Mouse (Mus musculus): ENCODE data around the gene Atxn1. TPM values are rescaled to one million over a fixed set of nuclear protein-coding genes. Genes with fewer than 3 reads are reported as not detected.

Gene Atxn1
- total and polyA plus RNA-seq, 2 experiments from 2014 or later = 12.0 to 31.4 TPM

GRCm38 (mm10) chr13:45530754-45531153, 434.1 kb downstream of the Atxn1 start:
- no peak overlapping the region for H3K9ac ChIP-seq (replicated peaks; ENCODE audit: low read length, poor library complexity, severe bottlenecking)
- no peaks in the 10 kb centered on the region for H3K36me3 ChIP-seq (ENCODE audit: insufficient read depth, low read length)
- no peaks in the 10 kb centered on the region for H3K9me3 ChIP-seq (ENCODE audit: low read length)
- ATAC-seq (ENCODE audit: low FRiP score) (no peak), DNase-seq (ENCODE audit: low spot score) (no peak)
- H3K4me1 ChIP-seq (ENCODE audit: insufficient read depth, low read length) = no peaks in the 10 kb centered on the region
- H3K4me2 ChIP-seq (ENCODE audit: low read depth, low read length, poor library complexity, severe bottlenecking) = no peak overlapping the region
- 29% methylated on average over 6 of the region's 6 CpGs for WGBS
- no peaks in the 10 kb centered on the region for H3K27me3 ChIP-seq (ENCODE audit: insufficient read depth, low read length)
- no peak overlapping the region for H3K4me3 ChIP-seq (ENCODE audit: low read depth, low read length)
- H3K27ac ChIP-seq (ENCODE audit: low read depth, low read length) = no peak overlapping the region
- TF ChIP-seq CTCF (IDR thresholded peaks at IDR 0.05) = no peak

GRCm38 (mm10) chr13:45528787-45529186, 436.0 kb downstream of the Atxn1 start:
- no peak overlapping the region for H3K4me2 ChIP-seq (ENCODE audit: low read depth, low read length, poor library complexity, severe bottlenecking)
- WGBS = 73% methylated on average over 4 of the region's 4 CpGs
- H3K9ac ChIP-seq (replicated peaks; ENCODE audit: low read length, poor library complexity, severe bottlenecking) = no peak overlapping the region
- no peak for ATAC-seq (ENCODE audit: low FRiP score)
- peak; percentile 30 for DNase-seq (ENCODE audit: low spot score)
- H3K9me3 ChIP-seq (ENCODE audit: low read length) = no peaks in the 10 kb centered on the region
- H3K4me1 ChIP-seq (ENCODE audit: insufficient read depth, low read length) = no peaks in the 10 kb centered on the region
- no peak for TF ChIP-seq CTCF (IDR thresholded peaks at IDR 0.05)
- no peaks in the 10 kb centered on the region for H3K27me3 ChIP-seq (ENCODE audit: insufficient read depth, low read length)
- H3K27ac ChIP-seq (ENCODE audit: low read depth, low read length) = no peak overlapping the region
- H3K36me3 ChIP-seq (ENCODE audit: insufficient read depth, low read length) = no peaks in the 10 kb centered on the region
- H3K4me3 ChIP-seq (ENCODE audit: low read depth, low read length) = no peak overlapping the region

- no peaks in the 10 kb centered on the region for H3K36me3 ChIP-seq (ENCODE audit: insufficient read depth, low read length)
- no peak for TF ChIP-seq CTCF (IDR thresholded peaks at IDR 0.05)
- DNase-seq (ENCODE audit: low spot score) (no peak), ATAC-seq (ENCODE audit: low FRiP score) (no peak)
- H3K27ac ChIP-seq (ENCODE audit: low read depth, low read length) = no peak overlapping the region
- H3K27me3 ChIP-seq (ENCODE audit: insufficient read depth, low read length) = no peaks in the 10 kb centered on the region
- WGBS = 91% methylated on average over 11 of the region's 11 CpGs
- H3K4me3 ChIP-seq (ENCODE audit: low read depth, low read length) = no peak overlapping the region
- H3K9ac ChIP-seq (replicated peaks; ENCODE audit: low read length, poor library complexity, severe bottlenecking) = no peak overlapping the region
- no peak overlapping the region for H3K4me2 ChIP-seq (ENCODE audit: low read depth, low read length, poor library complexity, severe bottlenecking)
- no peaks in the 10 kb centered on the region for H3K9me3 ChIP-seq (ENCODE audit: low read length)
- no peaks in the 10 kb centered on the region for H3K4me1 ChIP-seq (ENCODE audit: insufficient read depth, low read length)
Observed at GRCm38 (mm10) chr13:45527232-45527964, 437.4 kb downstream of the Atxn1 start.

GRCm38 (mm10) chr13:45526230-45526629, 438.6 kb downstream of the Atxn1 start:
- ATAC-seq (ENCODE audit: low FRiP score) (no peak), DNase-seq (ENCODE audit: low spot score) (peak; percentile 73)
- Histone ChIP-seq H3K4me1 (ENCODE audit: insufficient read depth, low read length) (no peaks in the 10 kb centered on the region), H3K27ac (ENCODE audit: low read depth, low read length) (peak overlapping the region; percentile 39; the same call in 1 of the 2 replicates), H3K36me3 (ENCODE audit: insufficient read depth, low read length) (no peaks in the 10 kb centered on the region), H3K9ac (replicated peaks; ENCODE audit: low read length, poor library complexity, severe bottlenecking) (no peak overlapping the region), H3K4me3 (ENCODE audit: low read depth, low read length) (no peak overlapping the region), H3K9me3 (ENCODE audit: low read length) (no peaks in the 10 kb centered on the region), H3K4me2 (ENCODE audit: low read depth, low read length, poor library complexity, severe bottlenecking) (no peak overlapping the region), H3K27me3 (ENCODE audit: insufficient read depth, low read length) (no peaks in the 10 kb centered on the region)
- TF ChIP-seq CTCF (IDR thresholded peaks at IDR 0.05) = no peak
- WGBS = 33% methylated on average over 7 of the region's 7 CpGs

- no peak for DNase-seq (ENCODE audit: low spot score)
- ATAC-seq (ENCODE audit: low FRiP score) = no peak
- Histone ChIP-seq H3K27ac (ENCODE audit: low read depth, low read length) (no peak overlapping the region), H3K4me3 (ENCODE audit: low read depth, low read length) (no peak overlapping the region), H3K4me1 (ENCODE audit: insufficient read depth, low read length) (no peaks in the 10 kb centered on the region), H3K9me3 (ENCODE audit: low read length) (no peaks in the 10 kb centered on the region), H3K36me3 (ENCODE audit: insufficient read depth, low read length) (0 out of 2 replicates have a peak, but pooled peaks cover 2% of the 10 kb centered on the region), H3K4me2 (ENCODE audit: low read depth, low read length, poor library complexity, severe bottlenecking) (no peak overlapping the region), H3K9ac (replicated peaks; ENCODE audit: low read length, poor library complexity, severe bottlenecking) (no peak overlapping the region), H3K27me3 (ENCODE audit: insufficient read depth, low read length) (no peaks in the 10 kb centered on the region)
- WGBS = 94% methylated on average over 6 of the region's 6 CpGs
- TF ChIP-seq CTCF (IDR thresholded peaks at IDR 0.05) = no peak
Observed at GRCm38 (mm10) chr13:45524791-45525435, 439.9 kb downstream of the Atxn1 start.

GRCm38 (mm10) chr13:45524305-45524704, 440.5 kb downstream of the Atxn1 start:
- no peaks in the 10 kb centered on the region for H3K4me1 ChIP-seq (ENCODE audit: insufficient read depth, low read length)
- no peak for TF ChIP-seq CTCF (IDR thresholded peaks at IDR 0.05)
- 64% methylated on average over 3 of the region's 3 CpGs for WGBS
- no peak overlapping the region for H3K4me2 ChIP-seq (ENCODE audit: low read depth, low read length, poor library complexity, severe bottlenecking)
- no peak overlapping the region for H3K27ac ChIP-seq (ENCODE audit: low read depth, low read length)
- no peak overlapping the region for H3K4me3 ChIP-seq (ENCODE audit: low read depth, low read length)
- no peak for DNase-seq (ENCODE audit: low spot score)
- H3K9ac ChIP-seq (replicated peaks; ENCODE audit: low read length, poor library complexity, severe bottlenecking) = no peak overlapping the region
- H3K36me3 ChIP-seq (ENCODE audit: insufficient read depth, low read length) = 0 out of 2 replicates have a peak, but pooled peaks cover 2% of the 10 kb centered on the region
- no peak for ATAC-seq (ENCODE audit: low FRiP score)
- H3K27me3 ChIP-seq (ENCODE audit: insufficient read depth, low read length) = no peaks in the 10 kb centered on the region
- H3K9me3 ChIP-seq (ENCODE audit: low read length) = no peaks in the 10 kb centered on the region

Measured in midbrain, postnatal 0 days (tissue).